Mouse (Mus musculus): ENCODE measurements around the gene Itgb7.
A peak's percentile ranks its signal among the peaks of the same experiment; 100 is the strongest.

Gene Itgb7

DNA sequence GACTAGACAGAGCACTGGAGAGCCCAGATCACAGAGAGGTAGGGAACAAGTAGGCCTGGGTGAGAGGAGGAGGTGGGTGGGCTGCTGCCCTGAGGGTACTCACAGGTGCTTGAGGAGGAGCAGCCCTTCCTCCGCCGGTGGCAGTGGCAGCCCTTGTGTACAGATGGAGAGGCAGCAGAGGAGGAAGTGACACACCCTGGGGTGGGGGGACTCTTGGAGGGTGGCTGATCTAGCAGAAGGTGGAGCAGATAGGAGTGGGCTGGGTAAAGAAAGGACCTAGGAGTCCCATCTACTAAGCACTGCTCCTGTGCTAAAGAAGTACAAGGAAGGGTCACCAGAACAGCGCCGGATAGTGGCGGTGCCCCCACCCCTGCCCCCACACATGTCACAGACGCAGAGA lies at the start of gene Itgb7:
Gene Itgb7 (minus strand): TSS at position 197 of the 400 bp plus-strand sequence.
- no peak for DNase-seq (ENCODE audit: low spot score in 2 of 2)

DNA sequence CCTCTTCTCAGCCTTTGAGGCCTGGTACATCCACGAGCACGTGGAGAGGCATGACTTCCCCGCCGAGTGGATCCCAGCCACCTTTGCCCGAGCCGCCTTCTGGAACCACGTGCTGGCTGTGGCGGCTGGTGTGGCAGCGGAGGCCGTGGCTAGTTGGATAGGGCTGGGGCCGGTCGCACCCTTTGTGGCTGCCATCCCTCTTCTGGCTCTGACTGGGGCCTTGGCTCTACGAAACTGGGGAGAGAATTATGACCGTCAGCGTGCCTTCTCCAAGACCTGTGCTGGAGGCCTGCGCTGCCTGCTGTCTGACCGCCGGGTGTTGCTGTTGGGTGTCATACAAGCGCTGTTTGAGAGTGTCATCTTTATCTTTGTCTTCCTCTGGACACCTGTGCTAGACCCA lies 48.9 kb upstream of the Itgb7 start:
- DNase-seq (ENCODE audit: low spot score in 2 of 2): no peak

DNA sequence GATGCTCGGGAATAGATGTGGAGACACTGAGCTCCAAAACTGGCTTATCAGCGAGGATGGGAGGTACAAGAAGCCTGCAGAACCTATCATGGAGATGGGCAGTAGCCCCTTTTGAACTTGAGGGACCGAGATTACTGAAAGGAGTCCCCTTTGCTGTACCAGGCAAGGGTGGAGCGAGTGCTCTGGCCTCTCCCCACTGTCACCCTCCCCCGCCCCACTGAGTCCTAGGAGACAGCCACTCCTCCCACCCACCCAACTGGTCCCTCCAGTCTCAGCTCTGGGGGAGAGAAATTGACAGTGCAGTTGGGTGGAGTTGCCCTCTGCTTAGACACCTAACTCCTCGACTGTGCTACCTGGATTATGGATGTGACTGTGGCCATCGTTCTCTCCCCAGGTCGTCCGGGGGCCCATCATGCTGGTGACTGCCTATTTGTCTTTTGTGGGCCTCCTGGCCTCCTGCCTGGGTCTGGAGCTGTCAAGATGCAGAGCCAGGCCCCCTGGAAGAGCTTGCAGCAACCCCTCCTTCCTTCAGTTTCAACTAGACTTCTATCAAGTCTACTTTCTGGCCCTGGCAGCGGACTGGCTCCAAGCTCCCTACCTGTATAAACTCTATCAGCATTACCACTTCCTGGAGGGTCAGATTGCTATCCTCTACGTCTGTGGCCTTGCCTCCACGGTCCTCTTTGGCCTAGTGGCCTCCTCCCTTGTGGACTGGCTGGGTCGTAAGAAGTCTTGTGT lies 48.2 kb upstream of the Itgb7 start:
- no peak for DNase-seq (ENCODE audit: low spot score in 2 of 2)

DNA sequence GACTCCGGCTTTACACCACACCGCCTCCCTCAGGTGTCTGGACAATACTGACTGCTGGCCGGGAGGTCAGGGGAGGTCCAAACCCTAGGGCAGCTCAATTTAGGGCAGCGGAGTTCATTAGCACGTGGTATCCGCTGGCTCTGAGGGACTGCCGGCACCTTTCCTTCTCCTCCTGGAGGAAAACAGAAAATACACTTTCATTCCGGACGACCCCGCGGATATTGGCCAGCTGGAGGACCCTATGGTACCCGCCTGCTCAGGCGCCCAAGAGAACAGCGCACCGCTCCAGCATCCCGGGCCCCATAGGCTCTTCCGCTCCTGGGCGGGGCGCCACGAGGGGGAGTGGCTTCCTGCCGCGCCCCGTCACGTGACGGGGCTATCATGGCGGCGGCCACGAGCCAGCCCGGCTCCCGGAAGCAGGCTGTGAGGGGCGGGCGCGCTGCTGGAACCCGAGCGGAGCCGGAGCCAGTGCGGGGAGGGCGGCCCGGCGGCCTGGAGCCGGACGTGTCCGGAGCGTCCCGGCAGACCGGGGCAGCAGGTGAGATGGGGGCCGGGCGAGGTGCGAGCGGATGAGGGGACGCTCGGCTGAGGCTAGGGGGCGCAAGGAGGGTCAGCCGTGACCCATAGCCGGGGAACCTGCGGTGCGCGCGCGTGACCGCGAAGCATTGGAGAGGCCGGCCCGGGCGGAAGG lies 47.5 kb upstream of the Itgb7 start, which contains the start of gene Mfsd5:
Gene Mfsd5 (plus strand): TSS at position 363 of the 691 bp plus-strand sequence.
- peak in 1 of 2 experiments; percentile 80 for DNase-seq (ENCODE audit: low spot score in 2 of 2)

DNA sequence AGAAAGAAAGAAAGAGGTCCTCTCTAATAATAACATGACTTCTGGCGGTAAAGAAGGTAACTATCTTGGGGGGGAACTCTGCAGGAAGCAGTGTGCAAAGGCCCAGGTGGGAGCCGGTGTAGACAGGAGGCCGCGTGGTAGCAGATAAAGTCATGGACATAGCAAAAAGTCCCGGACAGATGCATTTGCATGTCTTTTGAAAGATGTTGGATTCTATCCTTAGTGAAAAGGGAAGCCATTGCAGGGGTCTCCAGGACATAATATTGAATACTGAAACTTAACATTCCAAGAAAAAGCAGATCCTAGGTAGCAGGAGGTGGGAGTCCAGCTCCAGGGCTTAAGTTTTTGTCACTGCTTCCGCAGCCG lies 47.0 kb upstream of the Itgb7 start:
- no peak for DNase-seq (ENCODE audit: low spot score in 2 of 2)

DNA sequence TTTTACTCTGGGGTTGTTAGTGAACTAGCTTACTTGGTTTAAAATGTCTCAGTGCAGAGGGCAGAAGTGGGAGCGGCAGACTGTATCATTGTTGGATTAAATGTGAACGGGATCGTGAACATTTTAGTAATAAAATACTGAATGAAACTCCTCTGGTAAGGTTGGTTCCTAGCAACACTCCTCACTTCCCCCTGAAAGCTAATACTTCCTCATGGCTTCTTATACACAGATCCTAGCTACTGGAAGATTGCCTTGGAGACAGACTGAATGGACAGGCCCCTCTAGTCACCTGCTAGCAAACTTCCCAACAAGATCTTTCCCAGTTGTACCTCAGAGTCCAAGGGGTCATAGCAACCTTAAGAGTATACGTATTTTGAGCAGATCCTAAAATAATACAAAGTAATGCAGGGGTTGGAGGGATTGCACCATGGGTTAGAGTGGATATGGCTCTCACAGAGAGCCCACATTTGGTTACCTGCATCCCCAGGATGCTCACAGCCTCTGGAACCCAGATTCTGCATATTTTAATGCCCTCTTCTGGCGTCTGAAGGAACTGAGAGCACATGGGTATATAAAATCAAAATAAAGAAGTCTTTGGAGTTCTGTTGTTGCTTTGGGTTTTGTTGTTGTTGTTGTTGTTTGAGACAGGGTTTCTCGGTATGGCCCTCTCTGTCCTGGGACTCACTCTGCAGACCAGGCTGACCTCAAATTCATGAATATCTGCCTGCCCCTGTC lies 42.4 kb upstream of the Itgb7 start:
- DNase-seq (ENCODE audit: low spot score in 2 of 2): no peak

DNA sequence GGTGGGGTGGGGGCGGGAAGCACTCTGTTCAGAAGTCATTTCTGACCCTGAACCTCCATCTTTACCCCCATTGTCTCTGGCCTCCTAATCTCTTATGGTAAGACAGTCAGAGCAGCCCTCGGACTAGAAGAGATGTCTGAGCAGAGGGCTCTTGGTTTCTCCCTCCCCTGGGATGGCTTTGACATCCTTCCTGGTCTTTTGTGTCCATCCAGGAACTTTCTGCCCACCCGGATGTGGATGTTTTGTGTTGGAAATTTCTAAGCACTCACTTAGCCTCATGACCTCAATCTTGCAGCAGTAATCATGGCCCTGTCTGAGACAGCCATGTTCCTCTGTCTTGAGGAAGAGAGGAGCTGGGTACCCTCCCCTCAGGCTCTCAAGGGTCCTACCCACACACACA lies 39.7 kb upstream of the Itgb7 start:
- no peak for DNase-seq (ENCODE audit: low spot score in 2 of 2)

DNA sequence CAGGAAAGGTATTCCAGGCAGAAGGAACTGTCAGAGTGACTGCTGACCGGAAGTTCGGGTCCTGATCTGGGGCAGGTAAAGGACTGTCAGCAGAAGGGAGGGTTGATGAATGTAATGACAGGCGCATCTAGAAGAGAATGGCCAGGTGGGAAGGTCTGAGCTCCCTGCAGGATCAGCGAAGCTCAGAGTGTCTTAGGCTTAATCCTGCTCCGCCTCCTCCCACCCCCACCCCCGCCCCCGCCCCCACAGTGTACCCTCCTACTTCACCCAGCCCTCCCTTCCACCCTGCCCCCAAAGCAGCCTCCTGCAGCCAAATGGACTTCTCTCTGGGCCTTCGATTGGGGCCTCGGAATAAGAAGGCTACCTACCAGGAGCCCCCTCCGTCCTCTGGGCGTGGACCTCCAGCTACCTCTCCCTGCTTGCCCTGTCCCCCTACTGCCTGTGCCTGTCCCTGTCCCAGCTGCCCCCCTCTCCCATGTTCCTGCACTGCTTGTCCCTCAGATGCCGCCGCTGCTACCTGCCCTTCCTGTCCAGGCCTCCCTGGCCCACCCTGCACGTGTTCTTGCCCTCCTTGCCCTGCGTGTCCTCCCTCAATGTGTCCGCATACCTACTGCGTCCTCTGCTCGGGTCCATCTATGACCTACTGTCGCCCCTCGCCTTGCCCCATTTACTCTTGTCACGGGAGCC lies 38.7 kb upstream of the Itgb7 start, which contains the start of gene Gm9918:
Gene Gm9918 (plus strand): TSS at position 290 of the 687 bp plus-strand sequence.
- no peak for DNase-seq (ENCODE audit: low spot score in 2 of 2)

DNA sequence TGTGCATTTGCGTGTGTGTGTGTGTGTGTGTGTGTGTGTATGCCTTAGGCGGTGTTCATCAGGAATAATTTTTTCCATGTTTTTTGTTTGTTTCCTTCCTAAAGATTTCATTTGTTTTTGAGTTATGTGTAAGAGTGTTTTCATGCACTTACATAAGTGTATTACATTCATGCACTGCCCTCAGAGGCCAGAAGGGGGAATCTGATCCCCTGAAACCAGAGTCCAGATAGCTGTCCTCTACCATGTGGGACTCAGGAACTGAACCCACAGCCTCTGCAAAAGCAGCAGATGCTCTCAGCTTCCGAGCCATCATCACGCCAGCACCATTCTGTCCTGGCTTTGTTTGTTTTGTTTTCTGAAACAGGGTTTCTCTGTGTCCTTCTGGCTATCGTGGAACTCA lies 33.8 kb upstream of the Itgb7 start:
- DNase-seq (ENCODE audit: low spot score in 2 of 2): no peak

DNA sequence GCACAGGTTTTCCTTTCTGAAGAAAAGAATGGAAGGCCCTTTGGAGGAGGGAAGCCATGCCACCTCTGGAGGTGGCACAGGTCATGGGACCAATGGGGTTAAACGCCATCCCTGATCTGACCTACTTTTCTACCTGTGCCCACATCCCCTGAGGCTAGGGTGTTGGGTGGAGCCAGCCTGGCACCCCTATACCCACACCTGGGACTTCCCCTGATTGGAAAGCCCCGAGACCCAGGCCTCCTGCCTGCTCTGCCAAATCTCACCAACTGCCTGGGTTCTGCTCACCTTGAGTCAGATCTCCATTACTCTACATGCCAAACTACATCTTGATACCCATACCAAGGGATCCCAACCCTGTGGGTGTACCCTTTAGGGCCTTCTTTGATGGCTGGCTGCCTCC lies 31.3 kb upstream of the Itgb7 start:
- no peak for DNase-seq (ENCODE audit: low spot score in 2 of 2)

DNA sequence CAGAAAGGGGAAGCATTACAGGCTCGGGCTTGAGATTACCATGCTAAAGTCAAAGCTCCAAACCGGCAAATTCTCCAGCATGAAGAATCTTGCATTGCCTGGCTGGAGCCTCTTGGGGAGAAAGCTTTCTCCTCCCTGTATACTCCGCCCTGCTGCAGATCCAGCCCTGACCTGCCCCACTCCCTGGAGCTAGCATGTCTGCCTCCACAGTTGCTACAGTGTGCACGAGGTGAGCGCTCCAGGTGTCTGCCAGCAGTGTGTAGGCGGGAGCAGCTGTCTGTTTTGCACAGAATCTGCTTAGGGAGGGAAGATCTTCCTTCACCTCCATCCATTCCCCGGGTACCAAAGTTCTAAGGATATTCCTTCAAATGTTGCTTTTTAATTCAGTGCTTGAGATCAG lies 30.8 kb upstream of the Itgb7 start:
- DNase-seq (ENCODE audit: low spot score in 2 of 2): peak; percentile 70 to 74

DNA sequence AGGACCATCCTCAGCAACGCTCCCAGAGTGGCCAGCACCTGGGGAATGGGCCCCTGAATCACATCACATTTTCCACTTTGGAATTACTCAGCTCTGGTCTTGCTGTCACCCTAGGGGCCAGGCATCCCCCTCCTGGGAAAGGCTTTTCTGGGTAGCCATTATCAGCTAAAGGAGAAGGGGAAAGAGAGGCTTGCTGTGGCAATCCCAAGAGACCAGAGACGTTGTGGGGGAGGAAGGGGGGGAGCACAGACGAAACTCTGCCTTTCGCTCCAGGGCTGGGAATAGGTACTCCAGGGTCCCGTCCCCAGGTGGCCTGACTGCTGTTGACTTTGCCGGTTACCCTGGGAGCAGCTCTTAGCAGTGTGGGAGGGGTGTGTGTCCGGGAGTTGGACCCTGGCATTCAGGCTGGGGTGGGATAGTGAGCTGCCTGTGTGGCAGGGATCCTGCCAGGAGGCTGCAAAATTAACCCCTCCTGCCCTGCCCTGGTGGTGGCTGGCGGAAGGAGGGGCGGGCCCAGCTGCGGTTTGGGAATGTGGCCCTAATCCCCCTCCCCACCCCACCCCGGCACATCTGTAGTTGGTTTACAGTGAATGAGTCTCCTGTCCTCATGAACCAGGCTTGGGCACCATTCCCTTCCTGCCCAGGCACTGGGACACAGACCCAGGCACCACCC lies 27.0 kb upstream of the Itgb7 start:
- DNase-seq (ENCODE audit: low spot score in 2 of 2): no peak

DNA sequence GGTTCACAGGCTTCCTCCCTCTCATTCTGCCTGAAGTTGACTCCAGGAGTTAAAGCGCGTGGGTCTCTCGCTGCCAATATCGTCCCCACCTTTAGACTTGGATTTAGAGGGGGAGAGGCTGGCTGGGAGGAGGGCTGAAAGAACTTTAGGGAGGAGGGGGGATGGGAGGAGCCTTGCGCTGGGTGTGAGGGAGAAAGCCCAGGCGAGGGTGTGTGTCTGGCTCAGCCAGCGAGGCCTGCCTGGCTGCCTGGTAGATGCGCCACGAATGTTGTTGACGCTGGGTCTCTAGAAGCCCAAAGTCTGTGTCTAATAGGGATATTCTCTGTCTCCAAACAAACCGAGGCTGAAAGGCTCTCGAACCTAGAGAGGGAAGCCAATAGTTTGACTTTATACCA lies 26.3 kb upstream of the Itgb7 start:
- peak in 1 of 2 experiments; percentile 52 for DNase-seq (ENCODE audit: low spot score in 2 of 2)

DNA sequence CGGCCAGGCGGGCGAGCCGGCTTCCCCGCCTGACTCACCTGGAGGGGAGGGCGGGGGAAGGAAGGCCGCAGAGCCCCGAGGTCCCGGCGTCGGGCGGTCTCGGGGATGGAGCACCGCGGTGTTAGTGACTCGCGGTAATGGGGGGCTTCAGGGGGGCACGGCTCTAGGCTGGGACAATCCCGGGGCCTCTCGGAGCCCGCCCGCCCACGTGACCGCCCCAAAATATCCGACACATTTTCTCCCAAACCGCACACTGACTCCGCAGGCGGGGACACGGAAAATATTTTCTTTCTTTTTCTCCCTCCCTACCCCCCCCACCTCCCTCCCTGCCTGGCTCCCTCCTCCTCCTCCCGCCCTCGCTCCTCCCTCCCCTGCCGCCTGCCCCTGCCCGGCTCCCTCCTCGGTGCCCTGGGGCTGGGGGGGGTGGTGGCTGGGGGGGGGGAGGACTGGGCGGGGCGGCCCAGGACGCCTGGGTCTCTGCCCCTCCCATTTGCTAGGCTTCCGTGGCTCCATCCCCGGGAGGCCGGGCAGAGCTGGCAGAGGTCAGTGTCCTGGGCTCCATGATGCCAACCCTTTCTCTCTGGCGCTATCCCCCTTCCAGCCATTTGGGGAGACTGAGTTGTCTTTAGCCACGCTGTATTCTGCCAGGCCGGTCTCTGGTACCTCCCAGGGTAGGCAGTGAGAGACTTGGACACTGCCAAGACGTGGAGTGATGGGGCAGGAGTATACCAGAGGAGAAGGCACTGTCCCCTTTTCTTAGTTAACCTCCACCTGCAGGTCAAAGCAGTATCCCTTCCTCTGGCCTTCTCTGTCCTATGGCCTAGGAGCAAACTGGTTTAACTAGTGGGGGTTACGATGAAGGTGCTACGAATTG lies 25.7 kb upstream of the Itgb7 start, which contains the start of gene Rarg:
Gene Rarg (minus strand): TSS at position 316 of the 874 bp plus-strand sequence.
- peak in 1 of 2 experiments; percentile 26 for DNase-seq (ENCODE audit: low spot score in 2 of 2)

DNA sequence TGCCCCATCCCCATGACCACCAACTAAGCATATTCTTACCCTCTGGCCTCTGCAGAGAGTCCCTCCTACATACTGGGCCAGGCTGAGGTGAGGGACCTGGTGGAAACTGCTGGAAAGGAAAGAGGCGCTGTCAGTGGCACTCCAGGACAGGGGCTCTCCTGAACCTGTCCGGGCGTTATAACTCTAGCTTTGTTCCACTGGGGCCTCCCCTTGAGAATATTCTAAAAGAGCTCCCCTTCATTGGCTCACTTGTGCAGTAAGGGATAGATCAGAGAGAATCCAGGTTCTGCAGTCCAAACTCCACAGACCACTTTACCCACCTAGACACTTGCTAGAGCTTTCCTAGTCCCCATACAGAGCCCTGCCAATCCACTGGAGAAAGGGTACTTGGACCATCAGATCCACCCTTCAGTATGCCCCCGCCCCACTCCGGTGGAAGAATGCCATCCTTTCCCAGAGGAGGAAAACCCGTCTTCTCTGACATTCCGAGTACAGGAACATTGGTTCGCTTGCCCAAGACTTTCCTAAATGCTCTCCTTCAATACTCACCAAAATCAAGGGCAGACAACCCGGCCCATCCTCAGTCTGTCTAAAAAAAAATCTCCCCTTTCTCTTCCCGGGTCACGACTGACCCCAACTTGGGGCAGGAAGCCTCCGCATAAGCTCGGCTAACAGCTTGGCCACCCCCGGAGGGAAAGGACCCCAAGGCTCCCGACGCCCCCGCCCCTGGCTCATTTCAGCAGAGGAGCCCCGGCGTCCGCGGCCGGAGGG lies 24.9 kb upstream of the Itgb7 start:
- DNase-seq (ENCODE audit: low spot score in 2 of 2): no peak

DNA sequence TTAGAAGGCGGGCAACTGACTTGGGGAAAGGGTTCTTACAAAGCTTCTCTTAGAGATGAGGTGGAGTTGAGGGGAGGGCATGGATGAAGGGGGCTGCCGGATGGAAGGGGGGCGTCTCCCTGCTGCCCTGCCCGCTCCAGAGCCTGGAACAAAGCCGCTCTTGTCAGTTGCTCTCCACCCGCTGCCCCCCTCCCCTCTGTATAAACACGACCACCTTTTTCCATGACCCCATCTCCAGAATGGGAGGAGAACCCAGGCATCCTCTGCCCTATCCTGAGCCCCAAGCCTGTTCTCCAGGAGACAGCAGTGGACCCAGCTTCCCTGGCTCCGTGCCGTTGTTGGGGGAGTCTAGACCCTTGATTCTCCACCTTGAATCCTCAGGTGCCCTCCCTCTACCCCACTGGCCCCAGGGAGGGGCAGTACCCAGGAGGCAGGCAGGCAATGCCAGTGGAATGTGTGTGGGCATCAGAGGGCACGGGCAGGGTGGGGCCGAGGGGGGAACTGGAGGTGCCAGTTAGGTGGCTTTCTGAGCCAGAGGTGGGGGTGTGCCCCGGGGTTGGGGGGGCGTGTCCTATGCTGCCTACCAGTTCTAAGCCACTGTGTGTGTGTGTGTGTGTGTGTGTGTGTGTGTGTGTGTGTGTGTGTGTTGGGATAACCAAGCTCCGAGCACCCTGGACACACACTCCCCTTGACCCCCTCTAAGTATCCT lies 24.0 kb upstream of the Itgb7 start:
- no peak for DNase-seq (ENCODE audit: low spot score in 2 of 2)

DNA sequence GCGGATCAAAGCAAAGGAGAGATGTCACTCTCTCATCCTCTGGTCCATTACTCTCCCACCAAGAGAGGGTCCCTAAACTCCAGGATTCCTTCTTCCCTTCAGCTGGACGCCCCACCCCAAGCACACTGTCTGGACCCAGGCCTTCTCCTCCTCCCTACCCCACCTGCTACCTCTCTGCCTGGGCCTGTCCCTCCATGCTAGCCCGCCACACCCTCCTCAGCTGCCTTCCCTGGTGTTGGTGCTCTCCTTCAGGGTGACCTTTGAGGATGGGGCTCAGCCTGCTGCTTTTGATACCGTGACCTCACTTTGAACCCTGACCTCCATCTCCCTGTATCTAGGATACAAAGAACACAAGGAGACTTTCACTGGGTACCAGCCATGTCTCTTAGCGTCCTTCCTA lies 18.8 kb upstream of the Itgb7 start:
- DNase-seq (ENCODE audit: low spot score in 2 of 2): no peak

DNA sequence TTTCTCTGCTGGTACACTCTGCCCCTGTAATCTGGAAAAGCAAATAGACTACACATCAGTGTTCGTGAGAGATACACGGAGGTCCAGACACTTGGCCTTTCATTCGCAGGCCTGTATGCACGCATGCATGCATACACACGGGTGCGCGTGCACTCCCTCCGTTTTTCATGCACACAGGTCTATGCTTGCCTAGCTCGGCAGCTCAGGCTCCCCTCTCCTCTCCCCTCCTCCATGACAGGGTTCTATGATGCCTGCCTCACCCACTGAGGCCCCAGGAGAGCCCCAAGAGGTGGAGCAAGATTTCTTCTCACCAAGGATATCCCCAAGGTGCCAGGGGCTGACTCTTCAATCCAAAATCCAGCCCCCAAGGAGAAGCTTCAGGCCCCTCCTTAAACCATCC lies 18.2 kb upstream of the Itgb7 start:
- DNase-seq (ENCODE audit: low spot score in 2 of 2): no peak

DNA sequence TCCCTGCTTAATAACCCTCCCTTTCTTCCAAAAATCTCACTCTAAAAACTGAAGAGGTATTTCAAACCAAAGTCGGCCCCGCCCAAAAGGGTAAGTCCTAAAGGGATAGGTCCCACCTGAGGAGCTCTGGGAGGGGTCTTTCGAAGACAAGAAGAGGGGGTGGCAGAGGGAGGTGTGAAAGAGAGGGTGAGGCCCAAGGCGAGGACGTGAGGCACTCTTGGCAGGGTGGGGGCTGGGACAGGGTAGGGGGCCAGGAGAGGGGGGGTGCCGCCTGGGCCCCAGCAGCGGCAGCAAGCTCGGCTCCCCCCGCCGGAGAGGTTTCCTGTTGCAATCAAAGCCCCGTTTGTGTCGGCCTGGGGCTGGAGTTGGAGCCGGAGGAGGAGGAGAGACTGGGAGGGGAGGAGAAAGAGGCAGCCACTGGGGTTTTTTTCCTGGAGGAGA lies 17.5 kb upstream of the Itgb7 start:
- DNase-seq (ENCODE audit: low spot score in 2 of 2): no peak

Measured in left cerebral cortex, adult 9 months (tissue).